Mouse (Mus musculus) adrenal gland, postnatal 10 days (tissue): ENCODE results near the gene Btrc. TPM values are rescaled to one million over a fixed set of nuclear protein-coding genes. Genes with fewer than 3 reads are reported as not detected.

ENCODE experiments used
- DNase-seq: peaks from one replicate; pipeline ENCODE4 v3.0.0; 2021; ENCODE audit warnings: mixed read lengths
- total RNA-seq, 2 experiments: library from RNA; stranded (reverse); gene quantifications; 2 replicates each; pipeline ENCODE4 v1.2.3; 2021

Btrc gene
- total RNA-seq, 2 experiments from 2014 or later, result 26.4 to 33.3 TPM

GRCm38 (mm10) chr19:45474686-45475085 lies 111.2 kb downstream of the Btrc start:
- DNase-seq, result no peak

GRCm38 (mm10) chr19:45475928-45476553 lies 112.5 kb downstream of the Btrc start:
- peak; percentile 19 for DNase-seq

- no peak for DNase-seq
Measured at GRCm38 (mm10) chr19:45479548-45479947, 116.0 kb downstream of the Btrc start.

- DNase-seq, result no peak
Measured at GRCm38 (mm10) chr19:45480490-45480889, 117.0 kb downstream of the Btrc start.

GRCm38 (mm10) chr19:45480951-45481350 lies 117.4 kb downstream of the Btrc start:
- DNase-seq, result no peak

GRCm38 (mm10) chr19:45483470-45483869 lies 119.9 kb downstream of the Btrc start:
- no peak for DNase-seq

GRCm38 (mm10) chr19:45486206-45486991 lies 122.9 kb downstream of the Btrc start:
- DNase-seq, result peak; percentile 60

- no peak for DNase-seq
Measured at GRCm38 (mm10) chr19:45486992-45487387, 123.5 kb downstream of the Btrc start.

- no peak for DNase-seq
Measured at GRCm38 (mm10) chr19:45489961-45490360, 126.4 kb downstream of the Btrc start.

- no peak for DNase-seq
Measured at GRCm38 (mm10) chr19:45491246-45491645, 127.7 kb downstream of the Btrc start.

- DNase-seq, result no peak
Measured at GRCm38 (mm10) chr19:45494121-45494775, 130.7 kb downstream of the Btrc start.

GRCm38 (mm10) chr19:45505446-45505845 lies 141.9 kb downstream of the Btrc start:
- DNase-seq, result no peak

GRCm38 (mm10) chr19:45507531-45507930 lies 144.0 kb downstream of the Btrc start:
- no peak for DNase-seq

GRCm38 (mm10) chr19:45510680-45511079 lies 147.1 kb downstream of the Btrc start:
- DNase-seq, result no peak

GRCm38 (mm10) chr19:45511406-45511805 lies 147.9 kb downstream of the Btrc start:
- DNase-seq, result no peak

- no peak for DNase-seq
Measured at GRCm38 (mm10) chr19:45515341-45515740, 151.8 kb downstream of the Btrc start.

GRCm38 (mm10) chr19:45516264-45516663 lies 152.7 kb downstream of the Btrc start:
- no peak for DNase-seq

- DNase-seq, result no peak
Measured at GRCm38 (mm10) chr19:45527382-45527781, 163.8 kb downstream of the Btrc start.

- no peak for DNase-seq
Measured at GRCm38 (mm10) chr19:45527931-45528534, 164.5 kb downstream of the Btrc start.

GRCm38 (mm10) chr19:45529294-45529693 lies 165.8 kb downstream of the Btrc start:
- no peak for DNase-seq

- DNase-seq, result peak; percentile 68
Measured at GRCm38 (mm10) chr19:45530200-45530995, 166.9 kb downstream of the Btrc start.

- no peak for DNase-seq
Measured at GRCm38 (mm10) chr19:45531554-45531953, 168.0 kb downstream of the Btrc start.
